In genomic region chr7:130720646-130721335, GRCm38 (mm10) we compare ENCODE assay signal across 10 mouse cellular contexts. TPM values are rescaled to one million over a fixed set of nuclear protein-coding genes. Genes with fewer than 3 reads are reported as not detected.
DNase-seq lines count a peak whose midpoint lies in the region; ATAC-seq and TF ChIP-seq lines count a peak whose summit lies in the region.
"Had no signal": no experiment of that assay in that cellular context is flagged by ENCODE, and none has a peak within 500 bp of the region (broad histone marks: within the 10 kb centered on the region; RNA-seq: fewer than 3 reads in every experiment).

No protein-coding gene starts in this region.

- no peak for DNase-seq in heart, adult 2 months
- DNase-seq in heart, postnatal 25 days (ENCODE audit: low spot score) = no peak
- DNase-seq in cerebellum, adult 18-20 months = peak; percentile 61 to 70
- no peak for DNase-seq in hindbrain, postnatal 0 days (ENCODE audit: low spot score)
- DNase-seq in midbrain, embryonic 10.5 days (ENCODE audit: low spot score) = no peak
- DNase-seq in adrenal gland, postnatal 36 days = no peak
- DNase-seq in B cell, adult 2 months = no peak
- DNase-seq in urinary bladder, postnatal 4 days (ENCODE audit: low spot score in 2 of 2) = no peak
- DNase-seq: heart, adult 18-20 months had no signal

- H3K9ac ChIP-seq in heart, adult 2 months (ENCODE audit: low read depth, low read length) = no peak overlapping the region
- H3K9ac ChIP-seq in hindbrain, postnatal 0 days (replicated peaks; ENCODE audit: low read length) = no peak overlapping the region

- no peak for TF ChIP-seq POLR2A in heart, adult 2 months (IDR thresholded peaks at IDR 0.05; ENCODE audit: insufficient read depth, low read depth, low read length)

- no peak overlapping the region for H3K4me2 ChIP-seq in hindbrain, postnatal 0 days (ENCODE audit: low read depth, low read length)

- 65% methylated on average over 9 of the region's 9 CpGs for WGBS in heart, adult 2 months
- WGBS in hindbrain, postnatal 0 days = 44% methylated on average over 9 of the region's 9 CpGs
- 60% methylated on average over 9 of the region's 9 CpGs for WGBS in midbrain, embryonic 10.5 days

- no peaks in the 10 kb centered on the region for H3K79me2 ChIP-seq in heart, adult 2 months (replicated peaks; ENCODE audit: control insufficient read depth, insufficient read depth, low read length)

- TF ChIP-seq CTCF in heart, adult 2 months (IDR thresholded peaks at IDR 0.05) = no peak
- TF ChIP-seq CTCF in hindbrain, postnatal 0 days (IDR thresholded peaks at IDR 0.05; ENCODE audit: low read depth) = no peak

- no peaks in the 10 kb centered on the region for H3K27me3 ChIP-seq in heart, adult 2 months (ENCODE audit: control insufficient read depth, insufficient read depth, low read length)
- no peaks in the 10 kb centered on the region for H3K27me3 ChIP-seq in hindbrain, postnatal 0 days (ENCODE audit: insufficient read depth, low read length)
- H3K27me3 ChIP-seq in midbrain, embryonic 10.5 days (ENCODE audit: low read depth, poor library complexity, severe bottlenecking) = no peaks in the 10 kb centered on the region

- H3K27ac ChIP-seq in heart, adult 2 months = peak overlapping the region; percentile 57
- H3K27ac ChIP-seq in hindbrain, postnatal 0 days = peak overlapping the region; percentile 29; the same call in 1 of the 2 replicates
- H3K27ac ChIP-seq in midbrain, embryonic 10.5 days (replicated peaks) = peak overlapping the region; percentile 79

- intact Hi-C loops in heart, adult 2 months (cut with DNase I) = no loop called here
- intact Hi-C loops in heart, postnatal 25 days (cut with DNase I) = no loop called here

- H3K9me3 ChIP-seq in hindbrain, postnatal 0 days (ENCODE audit: low read length) = no peaks in the 10 kb centered on the region
- no peaks in the 10 kb centered on the region for H3K9me3 ChIP-seq in midbrain, embryonic 10.5 days (replicated peaks)

- H3K36me3 ChIP-seq in heart, adult 2 months (ENCODE audit: control insufficient read depth, insufficient read depth, low read length) = no peaks in the 10 kb centered on the region; the same call in none of the 2 replicates
- peaks cover 21% of the 10 kb centered on the region; the same call in 1 of the 2 replicates for H3K36me3 ChIP-seq in hindbrain, postnatal 0 days (ENCODE audit: insufficient read depth, low read length)
- H3K36me3 ChIP-seq in midbrain, embryonic 10.5 days = peaks cover 81% of the 10 kb centered on the region

- ATAC-seq in hindbrain, postnatal 0 days = peak; percentile 52; the same call in 1 of the 2 replicates

- no peak overlapping the region for H3K4me3 ChIP-seq in heart, adult 2 months
- no peak overlapping the region for H3K4me3 ChIP-seq in hindbrain, postnatal 0 days (ENCODE audit: low read length)
- no peak overlapping the region for H3K4me3 ChIP-seq in midbrain, embryonic 10.5 days

- no peak for TF ChIP-seq EP300 in heart, adult 2 months (IDR thresholded peaks at IDR 0.05; ENCODE audit: insufficient read depth, low read depth, low read length)

- H3K4me1 ChIP-seq in heart, adult 2 months (ENCODE audit: control insufficient read depth, insufficient read depth, low read length) = peaks cover 14% of the 10 kb centered on the region
- H3K4me1 ChIP-seq in hindbrain, postnatal 0 days (ENCODE audit: insufficient read depth, low read length) = 0 out of 2 replicates have a peak, but pooled peaks cover 3% of the 10 kb centered on the region
- H3K4me1 ChIP-seq in midbrain, embryonic 10.5 days = peaks cover 31% of the 10 kb centered on the region

RNA-seq across cellular contexts. Expression of gene Btbd16, which starts 53.1 kb away (rescaled TPM):
- total RNA-seq in heart, adult 2 months (2021) = not detected
- 0.18 and 0.20 TPM in 2 replicates for polyA plus RNA-seq in heart, adult 2 months (2012; rRNA removed)
- total RNA-seq in heart, postnatal 25 days (2021) = not detected
- total RNA-seq in hindbrain, postnatal 0 days (2014; rRNA removed) = not detected in 2 replicates
- 0.10 and 0.18 TPM in 2 replicates for polyA plus RNA-seq in hindbrain, postnatal 0 days (2015; fragmentation: Nextera tagmentation; extraction: Ambion mirVana)
- not detected in 2 replicates for polyA plus RNA-seq in midbrain, embryonic 10.5 days (2016; fragmentation: Nextera tagmentation; extraction: Ambion mirVana)
- total RNA-seq in adrenal gland, postnatal 36 days (2021) = not detected
- polyA plus RNA-seq: limb, embryonic 11.5 days had no signal

Comparison
In these comparisons a context has a peak if more than half of its experiments do, and no peak if none do; other contexts are left out.
1. DNase-seq: peak in cerebellum, adult 18-20 months (2 of 2); none in heart, adult 2 months (0 of 2), heart, postnatal 25 days (single experiment), hindbrain, postnatal 0 days (single experiment), midbrain, embryonic 10.5 days (single experiment), adrenal gland, postnatal 36 days (0 of 2), B cell, adult 2 months (0 of 2) and urinary bladder, postnatal 4 days (0 of 2).
2. H3K27ac ChIP-seq: peak in every context shown above with its lines; median percentile 79 in midbrain, embryonic 10.5 days; 57 in heart, adult 2 months; 29 in hindbrain, postnatal 0 days.